In the genomic region with DNA sequence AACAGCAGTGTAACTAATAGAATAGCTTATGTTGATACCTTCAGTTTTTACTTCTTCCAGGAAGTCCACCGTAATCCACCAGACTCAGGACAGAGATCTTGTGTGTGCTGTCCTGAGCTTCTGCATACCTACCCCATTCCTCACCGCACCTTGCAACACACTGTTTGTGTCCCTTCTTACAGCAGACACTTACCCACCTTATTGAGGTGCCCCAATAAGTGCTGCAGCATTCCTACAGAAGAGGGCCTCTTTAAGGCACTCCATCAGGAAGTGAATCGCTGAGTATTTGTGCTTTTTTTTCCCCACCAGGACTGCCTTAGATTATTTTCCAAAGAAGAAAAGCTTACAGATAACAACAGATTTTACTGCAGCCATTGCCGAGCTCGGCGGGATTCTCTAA, we compare ENCODE assay signal across 5 mouse cellular contexts.
"Had no signal": no experiment of that assay in that cellular context is flagged by ENCODE, and none has a peak within 500 bp of the region (broad histone marks: within the 10 kb centered on the region; RNA-seq: fewer than 3 reads in every experiment).

No protein-coding gene starts in this region.

- DNase-seq: lung, embryonic 14.5 days; right cerebral cortex, postnatal 14 days; thymus, adult 2 months; thymus, postnatal 25 days; thymus, postnatal 4 days had no signal
